Mouse (Mus musculus) skeletal muscle tissue, adult 2 months (tissue): Measurements from ENCODE around the gene Fbxw10.

Source experiments
- DNase-seq: peaks from one replicate; pipeline ENCODE4 v3.0.0-alpha.2; 2012; ENCODE audit warnings: low read depth, low spot score

Gene Fbxw10

DNA sequence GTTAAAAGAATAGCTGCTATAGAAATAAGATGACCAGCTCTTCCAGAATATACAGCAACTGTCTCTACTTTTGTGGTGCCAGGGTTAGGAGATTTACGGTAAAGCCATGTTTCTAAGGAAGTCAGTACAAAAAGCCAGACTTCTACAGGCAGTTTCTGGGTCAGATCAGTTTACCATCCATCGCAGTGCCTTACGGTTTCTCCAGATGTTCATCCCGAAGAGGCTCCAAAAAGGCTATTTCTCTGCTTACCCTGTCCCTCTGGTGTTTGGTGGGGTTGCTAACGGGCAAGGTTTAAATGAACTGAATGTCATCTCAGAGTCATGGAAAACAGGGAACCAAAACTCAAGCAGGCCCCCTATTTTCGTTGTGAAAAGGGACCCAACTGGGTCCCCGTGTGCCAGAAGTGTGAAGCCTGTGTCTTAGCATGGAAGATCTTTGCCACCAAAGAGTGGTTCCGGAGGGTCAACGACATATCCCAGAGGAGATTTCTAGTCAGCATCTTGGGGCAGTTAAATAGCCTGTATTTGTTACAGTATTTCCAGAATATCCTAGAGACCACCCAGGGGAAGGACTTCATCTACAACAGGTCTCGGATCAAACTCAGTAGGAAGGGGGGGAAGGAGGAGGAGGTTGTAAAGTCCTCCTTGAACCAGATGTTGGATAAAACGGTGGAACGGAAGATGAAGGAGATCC, at the start of gene Fbxw10:
Gene Fbxw10 (plus strand): TSS at position 109 of the 694 bp plus-strand sequence.
- DNase-seq: no peak

- no peak for DNase-seq
These were observed 42.8 kb upstream of the Fbxw10 start for GRCm38 (mm10) chr11:62804119-62804518.

DNA sequence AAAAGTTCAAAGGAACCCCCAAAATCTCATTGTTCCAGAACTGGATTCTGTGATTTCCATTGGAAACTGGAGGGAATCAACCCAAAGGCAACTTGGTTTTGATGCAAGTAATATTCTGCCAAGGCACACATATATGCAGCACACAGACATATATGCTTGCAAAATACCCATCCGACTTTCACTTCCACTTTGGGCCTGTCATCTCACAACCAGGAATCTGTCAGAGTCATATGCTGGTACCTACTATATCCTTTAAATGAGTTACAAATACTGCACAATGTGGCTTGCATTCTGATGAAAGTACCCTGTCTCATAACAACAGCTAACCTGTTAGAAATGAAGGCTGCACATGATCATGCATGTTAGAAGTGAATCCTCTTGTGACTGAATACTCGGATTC, 38.9 kb upstream of the Fbxw10 start:
- DNase-seq: no peak

DNA sequence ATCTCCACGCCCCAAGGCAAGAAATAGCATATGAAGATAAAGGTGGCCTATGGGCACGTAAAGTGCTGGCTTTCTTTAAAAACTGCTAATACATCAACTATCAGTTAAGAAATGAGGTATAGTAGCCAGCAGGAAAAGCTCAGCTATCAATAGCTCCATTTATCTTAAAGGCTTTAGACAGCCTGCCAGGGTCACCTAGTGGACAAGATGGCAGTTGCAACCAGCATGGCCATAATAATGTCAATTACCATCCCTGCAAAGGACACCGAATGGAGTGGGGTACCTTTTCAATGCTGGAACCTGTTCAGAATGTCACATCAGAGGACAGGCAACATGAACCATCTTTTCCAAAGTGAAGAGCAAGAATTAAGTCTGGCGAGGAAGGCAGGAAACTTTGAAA, 37.7 kb upstream of the Fbxw10 start:
- no peak for DNase-seq

- no peak for DNase-seq
These were observed 34.6 kb upstream of the Fbxw10 start for GRCm38 (mm10) chr11:62812268-62812667.

- DNase-seq: no peak
These were observed 33.4 kb upstream of the Fbxw10 start for GRCm38 (mm10) chr11:62813497-62813896.

DNA sequence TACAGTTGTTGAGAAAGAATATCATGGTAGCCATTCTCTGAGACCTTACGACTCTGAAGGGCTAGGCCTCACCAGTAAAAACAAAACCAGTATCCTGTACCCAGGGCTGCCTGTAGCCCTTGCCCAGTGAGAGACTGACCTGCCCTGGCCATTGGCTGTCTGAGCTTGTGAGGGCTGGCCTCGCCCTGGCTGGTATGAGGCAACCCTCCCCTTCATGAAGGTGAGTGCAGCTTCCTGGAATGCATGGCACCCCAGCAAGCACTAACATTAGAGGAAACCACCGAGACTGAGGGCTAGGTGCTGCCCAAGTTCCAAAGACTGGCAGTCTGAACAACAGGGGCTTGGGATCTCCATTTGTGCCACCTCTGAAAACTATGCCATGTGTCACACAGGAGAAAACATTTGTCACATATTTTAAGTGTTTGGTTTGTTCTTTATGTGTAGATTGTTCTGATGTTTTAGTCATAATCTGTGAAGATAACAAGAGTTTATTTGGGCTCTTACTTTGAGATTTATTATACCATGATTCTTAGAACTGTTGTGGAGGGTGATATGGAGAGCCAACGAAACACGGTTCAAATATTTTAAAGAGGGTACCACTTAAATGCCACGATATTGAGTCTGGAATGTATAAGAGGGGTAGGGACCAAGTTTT, 32.8 kb upstream of the Fbxw10 start:
- no peak for DNase-seq

DNA sequence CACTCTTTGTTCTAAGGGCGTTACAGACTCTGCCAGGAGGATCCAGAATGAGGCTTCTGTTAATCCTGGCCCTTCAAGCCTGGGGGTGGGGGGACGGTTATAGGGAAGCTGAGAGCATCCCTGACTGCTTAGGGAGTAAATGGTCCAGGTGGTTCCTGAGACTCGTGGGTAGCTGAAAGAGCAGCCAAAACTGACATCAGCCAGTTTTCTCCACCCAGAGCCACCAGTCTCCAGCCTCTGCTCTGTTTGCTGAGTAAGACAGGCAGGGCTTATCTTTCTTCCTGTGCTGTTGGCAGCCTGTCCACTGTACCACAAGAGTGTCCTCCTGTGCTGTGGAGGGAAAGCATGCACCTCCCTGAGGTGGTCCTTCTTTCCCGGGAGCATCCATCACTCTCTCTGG, 32.2 kb upstream of the Fbxw10 start:
- no peak for DNase-seq

DNA sequence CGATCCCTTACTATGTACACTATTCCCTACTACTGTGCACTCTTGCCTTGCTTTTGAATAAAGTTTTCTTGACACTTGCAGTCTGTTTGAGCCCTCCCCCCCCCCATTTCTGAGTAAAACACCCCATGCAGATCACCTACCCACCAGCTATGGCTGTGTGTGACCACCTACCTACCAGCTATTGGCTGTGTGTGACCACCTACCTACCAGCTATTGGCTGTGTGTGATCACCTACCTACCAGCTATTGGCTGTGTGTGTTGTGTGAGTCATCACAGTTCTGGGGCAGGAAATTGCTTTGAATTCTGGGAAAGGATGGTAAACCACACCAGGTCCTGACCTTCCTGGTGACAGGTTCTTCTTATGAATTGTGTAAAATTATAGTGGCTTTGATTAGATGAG, 31.4 kb upstream of the Fbxw10 start:
- DNase-seq: no peak

DNA sequence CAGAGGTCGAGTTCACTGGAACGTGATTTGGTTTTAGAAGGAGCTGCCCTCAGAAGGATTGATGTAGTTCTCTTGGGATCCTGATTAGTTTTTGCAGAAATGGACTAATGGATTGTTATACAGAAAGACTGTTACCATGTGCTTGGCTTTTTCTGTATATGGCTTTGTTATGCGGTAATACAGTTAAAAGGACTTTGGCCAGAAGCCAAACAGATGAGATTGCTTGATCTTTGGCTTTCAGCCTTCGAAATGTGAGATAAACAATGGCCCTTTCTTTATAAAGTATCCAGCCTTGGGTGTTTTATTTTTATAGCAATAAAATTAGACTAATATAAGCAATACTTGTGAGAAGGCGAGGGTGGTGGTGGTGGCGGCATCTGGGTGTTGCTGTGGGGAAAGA, 30.3 kb upstream of the Fbxw10 start:
- no peak for DNase-seq

DNA sequence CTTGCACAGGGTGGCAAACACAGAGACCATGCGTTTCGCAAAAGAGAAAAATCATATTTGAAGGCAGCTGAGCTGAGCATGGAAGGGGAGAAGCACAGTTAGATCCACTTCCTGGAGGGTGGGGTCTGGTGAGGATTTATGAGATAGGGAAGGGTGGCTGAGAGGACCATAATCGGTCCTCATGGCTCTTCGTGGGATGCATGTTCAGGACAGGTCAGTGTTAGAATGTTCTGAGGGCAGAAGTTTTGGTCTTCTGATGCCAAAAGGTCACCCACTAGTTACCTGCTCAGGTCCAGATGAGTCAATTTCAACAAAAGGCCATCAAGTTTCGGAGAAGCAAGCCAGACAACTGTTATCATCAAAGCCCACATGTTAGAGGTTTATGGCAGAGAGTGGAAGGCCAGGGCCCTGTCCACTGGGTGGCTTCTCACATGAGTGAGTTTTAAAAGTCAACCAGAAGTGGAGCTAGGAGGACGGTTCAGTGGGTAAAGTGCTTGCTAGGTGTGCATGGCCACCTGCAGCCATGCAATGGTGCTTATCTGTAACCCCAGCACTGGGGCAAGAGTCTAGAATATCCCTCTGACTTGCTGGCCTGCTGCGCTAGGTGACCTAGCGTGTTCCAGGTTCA, 27.7 kb upstream of the Fbxw10 start:
- no peak for DNase-seq

- peak; percentile 97 for DNase-seq
These were observed 26.8 kb upstream of the Fbxw10 start, which contains the start of gene Trim16 for GRCm38 (mm10) chr11:62820059-62820541. Gene Trim16, plus strand, starts transcription at chr11:62820231.

DNA sequence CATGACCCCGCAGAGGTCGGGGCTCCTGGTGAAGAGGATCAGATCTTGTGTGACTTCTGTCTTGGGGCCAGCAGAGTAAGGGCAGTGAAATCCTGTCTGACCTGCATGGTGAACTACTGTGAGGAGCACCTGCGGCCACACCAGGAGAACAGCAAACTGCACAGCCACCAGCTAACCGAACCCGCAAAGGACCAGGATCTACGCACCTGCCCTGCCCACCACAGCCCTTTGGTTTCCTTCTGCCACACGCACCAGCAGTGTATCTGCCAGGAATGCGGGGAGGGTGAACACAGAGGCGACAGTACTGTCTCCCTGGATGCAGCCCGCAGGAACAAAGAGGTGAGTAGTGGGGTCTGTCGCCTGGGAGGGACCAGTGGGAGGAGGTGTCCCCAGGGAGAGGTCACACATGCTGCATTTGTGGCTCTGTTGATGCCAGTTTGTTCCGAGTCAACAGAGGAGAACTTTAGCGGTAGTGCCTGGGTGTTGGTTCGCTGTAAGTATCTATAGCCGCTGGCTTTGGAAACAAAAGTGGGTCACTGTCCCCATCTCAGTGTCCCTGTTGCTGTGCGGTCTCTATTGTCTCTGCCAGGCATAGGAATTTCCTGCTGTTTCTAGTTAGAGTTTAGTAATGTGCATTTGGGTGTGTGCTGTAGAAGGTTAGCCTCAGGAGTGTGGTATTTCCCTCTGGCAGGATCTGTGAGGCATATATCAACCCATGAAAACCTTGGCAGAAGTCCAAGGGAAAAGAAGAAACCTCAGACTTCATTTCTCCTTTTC, 26.0 kb upstream of the Fbxw10 start:
- DNase-seq: peak; percentile 36

DNA sequence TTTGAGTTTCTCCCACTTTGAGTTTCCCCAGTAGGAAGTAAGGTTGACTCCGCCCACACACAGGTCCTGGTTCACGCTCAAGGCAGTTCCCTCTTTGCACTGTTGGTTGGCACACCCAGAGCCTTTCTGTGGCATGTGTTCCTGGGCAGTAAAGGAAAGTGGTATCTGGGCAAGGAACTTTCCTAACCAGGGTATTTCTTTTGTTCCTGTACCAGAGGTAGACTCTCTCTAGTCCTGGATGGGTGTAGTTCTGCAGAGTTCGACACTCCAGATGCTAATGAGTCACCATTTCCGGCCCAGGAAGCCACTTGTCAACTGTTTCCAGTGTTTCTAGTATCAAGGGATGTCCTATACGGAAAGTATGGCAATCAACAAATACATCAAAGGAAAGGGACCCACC, 25.0 kb upstream of the Fbxw10 start:
- no peak for DNase-seq

- no peak for DNase-seq
These were observed 22.7 kb upstream of the Fbxw10 start for GRCm38 (mm10) chr11:62824211-62824610.

- peak; percentile 38 for DNase-seq
These were observed 21.4 kb upstream of the Fbxw10 start for GRCm38 (mm10) chr11:62825222-62826105.

DNA sequence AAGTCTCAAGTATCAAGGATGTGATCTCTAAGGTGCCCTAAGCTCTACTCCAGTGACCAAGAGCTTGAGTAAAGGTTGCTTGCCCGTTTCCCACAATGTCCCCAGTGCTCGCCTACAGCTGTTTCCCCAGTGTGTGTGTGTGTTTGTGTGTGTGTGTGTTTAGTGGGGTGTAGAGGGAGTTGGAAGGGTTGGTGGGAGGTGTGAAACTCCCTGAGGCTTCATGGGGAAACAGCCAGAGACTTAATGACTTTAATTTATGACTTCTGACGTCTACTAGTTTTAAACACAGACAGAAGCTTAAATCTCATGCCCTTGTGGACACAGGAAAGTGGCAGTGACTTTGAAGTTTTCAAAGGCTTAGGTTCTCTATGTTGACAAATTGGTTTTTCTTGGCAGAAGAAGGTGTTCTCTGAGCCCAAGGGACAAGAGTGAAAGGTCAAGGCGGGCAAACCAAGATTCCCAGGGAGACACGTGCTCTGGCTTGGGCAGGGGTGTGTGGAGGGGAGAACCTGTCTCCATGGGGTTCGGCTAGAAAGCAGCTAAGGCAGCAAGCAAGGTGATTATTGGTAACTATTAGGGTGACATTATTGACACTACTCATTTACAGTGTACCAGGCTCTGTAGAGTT, 20.6 kb upstream of the Fbxw10 start:
- peak; percentile 52 for DNase-seq

DNA sequence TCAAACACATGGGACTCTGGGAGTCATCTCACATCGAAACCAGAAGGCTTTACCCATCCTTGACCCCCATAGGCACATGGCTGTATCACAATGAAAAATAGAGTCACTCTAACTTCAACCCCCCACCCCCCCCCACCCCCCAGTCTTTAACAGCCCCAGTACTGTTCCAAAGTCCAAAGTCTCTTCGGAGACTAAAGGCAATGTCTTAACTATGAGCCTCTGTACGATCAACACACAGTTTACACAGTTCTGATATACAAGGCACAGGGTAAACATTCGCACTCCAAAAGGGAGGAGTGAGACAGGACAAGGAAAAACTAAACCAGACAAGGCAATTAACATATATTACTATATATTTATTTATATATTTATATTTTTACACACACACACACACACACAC, 19.7 kb upstream of the Fbxw10 start:
- no peak for DNase-seq

DNA sequence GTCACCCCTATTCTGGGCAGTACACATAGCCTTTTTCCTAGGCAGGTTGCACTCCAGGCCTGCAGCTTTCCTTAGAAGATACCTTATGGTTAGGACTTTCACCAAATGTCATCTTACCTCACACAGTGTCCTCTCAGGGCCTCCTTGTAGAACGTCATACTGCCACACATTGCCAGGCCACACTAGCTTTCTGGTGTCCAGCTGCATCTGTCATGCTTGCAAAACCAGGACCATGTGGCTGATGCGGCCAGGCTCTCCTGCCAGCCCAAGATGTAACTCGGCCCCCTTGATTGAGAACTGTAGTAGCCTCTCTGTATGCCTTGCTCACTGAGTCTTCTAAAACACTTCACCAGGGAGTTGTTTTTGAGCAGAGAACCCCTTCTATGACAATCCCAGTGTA, 19.0 kb upstream of the Fbxw10 start:
- peak; percentile 77 for DNase-seq

GRCm38 (mm10) chr11:62830387-62830786, 16.5 kb upstream of the Fbxw10 start:
- DNase-seq: no peak

DNA sequence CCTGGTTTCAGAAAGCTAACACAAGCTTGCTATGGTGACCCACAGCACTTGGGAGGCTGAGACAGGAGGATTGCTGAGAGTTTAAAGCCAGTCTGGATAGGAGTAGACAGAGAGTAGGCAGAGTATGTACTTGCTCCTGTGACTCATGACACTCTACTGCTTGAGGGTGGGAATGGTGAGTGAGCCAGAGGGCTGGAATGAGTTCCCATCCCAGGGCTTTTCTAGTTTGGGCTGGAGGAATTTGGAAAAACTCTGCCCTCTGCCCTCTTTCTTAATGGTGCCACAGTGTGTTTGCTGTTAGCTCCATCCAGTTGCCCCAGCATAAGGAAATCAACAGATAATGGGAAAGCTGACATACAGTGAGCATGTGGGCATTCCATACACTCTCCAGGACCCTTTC, 15.0 kb upstream of the Fbxw10 start:
- DNase-seq: no peak
